Mouse (Mus musculus) embryonic facial prominence, embryonic 14.5 days (tissue): ENCODE data around the gene Gm20388. TPM values are rescaled to one million over a fixed set of nuclear protein-coding genes. Genes with fewer than 3 reads are reported as not detected.

ENCODE experiments used
- ATAC-seq: fragments of 200-750 bp; cut with Nextera tagmentation; 2 replicates; pipeline ENCODE4 v1.8.0; 2017; ENCODE audit warnings: low read depth, moderate number of reproducible peaks, moderate TSS enrichment
- DNase-seq: peaks from one replicate; pipeline ENCODE4 v3.0.0-alpha.2; 2015; ENCODE audit warnings: low spot score
- H3K27ac ChIP-seq: fragments of 300-500 bp; sonication (generic); replicated peaks from 2 replicates; pipeline ENCODE4 v1.5.1; 2014; ENCODE audit warnings: low read depth, mild to moderate bottlenecking, low read length, moderate library complexity
- H3K27me3 ChIP-seq: fragments of 300-500 bp; sonication (generic); replicated peaks from 2 replicates; pipeline ENCODE4 v1.6.1; 2014; ENCODE audit warnings: low read length; ENCODE audit not compliant: control insufficient read depth, insufficient read depth
- H3K36me3 ChIP-seq: fragments of 300-500 bp; sonication (generic); 2 replicates; pipeline ENCODE4 v1.6.1; 2014; ENCODE audit warnings: low read length, mixed read lengths; ENCODE audit not compliant: control insufficient read depth, insufficient read depth
- H3K4me1 ChIP-seq: fragments of 300-500 bp; sonication (generic); 2 replicates; pipeline ENCODE4 v1.6.1; 2014; ENCODE audit warnings: antibody characterized with exemption, low read length; ENCODE audit not compliant: control insufficient read depth, insufficient read depth
- H3K4me2 ChIP-seq: fragments of 300-500 bp; sonication (generic); 2 replicates; pipeline ENCODE4 v1.6.1; 2014; ENCODE audit warnings: low read depth, mild to moderate bottlenecking, low read length, moderate library complexity, mixed read lengths
- H3K4me3 ChIP-seq: fragments of 300-500 bp; sonication (generic); 2 replicates; pipeline ENCODE4 v1.5.1; 2014; ENCODE audit warnings: low read depth, mild to moderate bottlenecking, low read length
- H3K9ac ChIP-seq: fragments of 300-500 bp; sonication (generic); 2 replicates; pipeline ENCODE4 v1.6.1; 2014; ENCODE audit warnings: low read depth, mild to moderate bottlenecking, low read length, moderate library complexity, mixed read lengths
- H3K9me3 ChIP-seq: fragments of 300-500 bp; sonication (generic); 2 replicates; pipeline ENCODE4 v1.6.1; 2016; ENCODE audit warnings: low read length; ENCODE audit not compliant: control insufficient read depth
- WGBS: fragments of 180-500 bp; shearing (Covaris S2); extraction: QIAGEN DNeasy Blood & Tissue Kit; methylation state at CpG from one replicate; pipeline ENCODE4 v1.1.7; 2014; 5-methylcytosine and 5-hydroxymethylcytosine counted together
- polyA plus RNA-seq: library from polyadenylated mRNA; unstranded; fragments of >200 nt; fragmentation: Nextera tagmentation; extraction: Ambion mirVana; gene quantifications from 2 replicates; pipeline ENCODE4 v1.2.1, GENCODE M21; 2014

Gm20388 gene
- polyA plus RNA-seq, 1 experiment from 2014 or later, result not detected

DNA sequence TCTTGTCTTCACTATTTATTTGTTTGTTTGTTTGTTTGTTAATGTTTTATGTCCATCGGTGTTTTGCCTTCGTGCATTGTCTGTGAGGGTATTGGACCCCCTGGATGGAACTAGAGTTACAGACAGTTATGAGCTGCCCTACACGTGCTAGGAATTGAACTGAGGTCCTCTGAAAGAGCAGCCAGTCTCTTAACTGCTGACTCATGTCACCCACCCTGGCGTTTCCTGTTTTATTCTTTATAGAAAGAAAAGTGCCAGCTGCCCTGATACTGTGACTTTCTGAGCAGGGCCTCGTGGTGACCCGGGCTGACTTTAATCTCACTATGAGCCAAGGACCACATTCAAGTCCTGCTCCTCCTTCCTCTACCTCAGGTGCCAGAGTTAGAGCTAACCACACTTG lies 2504.9 kb downstream of the Gm20388 start:
- no peak overlapping the region for H3K27ac ChIP-seq
- no peaks in the 10 kb centered on the region for H3K9me3 ChIP-seq
- no peak for DNase-seq
- H3K27me3 ChIP-seq, result no peaks in the 10 kb centered on the region
- H3K4me3 ChIP-seq, result no peak overlapping the region
- no peak overlapping the region for H3K9ac ChIP-seq
- H3K36me3 ChIP-seq, result peaks cover 82% of the 10 kb centered on the region
- no peak for ATAC-seq
- no peaks in the 10 kb centered on the region for H3K4me1 ChIP-seq
- no peak overlapping the region for H3K4me2 ChIP-seq
- WGBS, result 94% methylated on average over 6 of the region's 6 CpGs

DNA sequence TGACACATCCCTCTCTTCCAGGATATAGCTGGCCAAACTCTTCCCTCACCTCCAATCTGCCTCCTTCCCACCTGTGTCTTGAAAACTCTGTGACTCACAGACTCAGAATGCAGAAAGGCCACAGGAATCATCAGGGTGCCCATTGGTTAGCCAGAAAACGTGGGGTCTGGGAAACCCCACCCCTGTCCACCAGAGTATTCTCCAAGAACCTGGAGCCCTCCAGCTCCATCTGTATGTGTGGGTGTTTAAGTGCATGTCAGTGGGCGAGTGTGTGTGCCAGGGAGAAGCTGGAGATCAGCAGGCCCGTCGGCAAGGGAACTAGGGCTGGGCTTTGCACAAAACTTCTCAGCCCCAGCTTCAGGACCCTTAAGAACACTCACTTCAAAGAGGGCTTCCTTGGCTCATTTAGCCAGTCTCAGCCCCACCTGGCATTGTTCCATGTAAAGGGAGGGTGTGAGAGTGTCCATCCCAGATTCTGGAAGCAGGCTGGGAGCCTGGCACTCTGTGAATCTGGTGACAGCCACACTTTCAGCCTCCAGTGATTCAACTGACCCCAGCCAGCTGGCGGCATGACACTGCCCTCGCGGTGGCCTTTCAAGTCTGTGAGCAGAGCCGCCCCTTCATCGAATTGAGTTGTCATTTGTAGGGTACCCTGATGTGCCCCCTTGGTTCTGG lies 2509.4 kb downstream of the Gm20388 start:
- no peaks in the 10 kb centered on the region for H3K9me3 ChIP-seq
- H3K9ac ChIP-seq, result no peak overlapping the region
- no peak overlapping the region for H3K4me2 ChIP-seq
- H3K27me3 ChIP-seq, result no peaks in the 10 kb centered on the region
- H3K36me3 ChIP-seq, result peaks cover 38% of the 10 kb centered on the region
- no peak overlapping the region for H3K27ac ChIP-seq
- DNase-seq (no peak), ATAC-seq (no peak)
- no peak overlapping the region for H3K4me3 ChIP-seq
- no peaks in the 10 kb centered on the region for H3K4me1 ChIP-seq
- 78% methylated on average over 9 of the region's 9 CpGs for WGBS

DNA sequence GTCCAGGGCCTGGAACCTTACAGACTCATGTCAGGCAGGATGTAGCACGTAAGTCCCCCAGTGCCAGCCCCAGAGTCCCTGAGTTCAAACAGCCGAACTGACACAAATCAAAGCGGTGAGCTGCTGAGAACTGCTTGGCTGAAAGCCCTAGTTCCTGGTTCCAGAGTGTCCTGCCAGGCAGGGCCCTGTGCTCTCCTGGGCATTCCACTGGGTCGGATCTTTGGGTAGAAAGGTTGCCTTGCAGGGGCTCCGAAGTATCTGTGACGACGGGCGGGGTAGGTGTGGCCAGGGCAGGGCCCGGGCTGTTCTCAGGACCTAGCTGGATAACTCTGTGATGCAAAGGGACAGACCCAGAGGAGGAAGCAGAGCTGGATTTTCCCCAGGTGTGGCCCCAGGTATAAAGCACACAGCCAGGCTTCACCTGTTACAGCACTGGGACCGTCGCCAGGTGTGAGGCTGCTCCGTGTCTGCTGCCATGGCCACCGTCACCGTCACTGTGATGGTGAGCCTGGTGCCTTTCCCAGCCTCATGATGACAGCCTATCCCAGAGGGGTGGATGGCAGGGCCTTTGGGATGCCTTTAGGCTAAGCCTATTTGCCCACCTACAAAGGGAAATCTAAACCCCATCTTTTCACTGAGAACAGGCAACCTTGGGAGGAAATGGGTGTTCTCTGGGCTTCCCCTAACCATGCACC lies 2510.9 kb downstream of the Gm20388 start, which contains the start of gene Il17c:
TSS of gene Il17c (plus strand) at position 645 of the 695 bp plus-strand sequence.
- H3K9ac ChIP-seq, result no peak within 1 kb of the TSS
- no peaks in the 10 kb centered on the region for H3K4me1 ChIP-seq
- no peaks in the 10 kb centered on the region for H3K27me3 ChIP-seq
- peaks cover 28% of the 10 kb centered on the region for H3K36me3 ChIP-seq
- H3K4me3 ChIP-seq, result no peak within 1 kb of the TSS
- H3K9me3 ChIP-seq, result no peaks in the 10 kb centered on the region
- 80% methylated on average over 14 of the region's 14 CpGs for WGBS
- H3K27ac ChIP-seq, result no peak within 1 kb of the TSS
- H3K4me2 ChIP-seq, result no peak within 1 kb of the TSS
- peak; percentile 28 for DNase-seq
- no peak; the same call in 1 of the 2 replicates for ATAC-seq

DNA sequence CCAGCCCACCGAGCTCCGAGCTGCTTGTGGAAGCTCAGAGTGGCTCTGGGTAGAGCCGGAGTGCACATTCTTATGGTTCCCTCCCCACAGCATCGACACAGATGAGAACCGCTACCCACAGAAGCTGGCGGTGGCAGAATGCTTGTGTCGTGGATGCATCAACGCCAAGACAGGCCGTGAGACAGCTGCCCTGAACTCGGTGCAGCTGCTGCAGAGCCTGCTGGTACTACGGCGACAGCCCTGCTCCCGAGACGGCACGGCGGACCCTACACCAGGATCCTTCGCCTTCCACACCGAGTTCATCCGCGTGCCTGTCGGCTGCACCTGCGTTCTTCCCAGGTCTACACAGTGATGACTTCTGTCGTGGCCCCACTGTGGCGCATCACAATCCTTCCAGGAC lies 2512.6 kb downstream of the Gm20388 start:
- 89% methylated on average over 24 of the region's 24 CpGs for WGBS

DNA sequence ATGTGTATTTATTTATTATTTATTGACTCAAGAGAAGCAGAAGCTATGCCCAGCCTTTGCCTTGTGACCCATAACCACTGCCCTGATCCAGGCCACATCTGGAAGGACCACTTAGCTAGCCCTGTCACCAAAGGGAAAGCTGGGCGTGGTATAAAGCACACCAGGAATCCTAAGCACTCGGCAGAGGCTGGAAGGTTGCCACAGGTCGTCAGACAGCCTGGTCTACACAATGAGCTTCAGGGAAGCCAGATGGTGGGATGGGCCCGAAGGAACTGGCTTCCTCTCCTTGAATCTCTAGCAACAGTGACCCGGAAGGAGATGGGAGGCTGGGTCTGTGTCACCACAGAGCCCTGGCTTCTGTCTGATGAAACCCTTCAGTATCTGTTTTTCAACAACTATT lies 2513.0 kb downstream of the Gm20388 start:
- Histone ChIP-seq H3K4me3 (no peak overlapping the region), H3K27ac (no peak overlapping the region), H3K4me1 (no peaks in the 10 kb centered on the region), H3K4me2 (no peak overlapping the region), H3K9ac (no peak overlapping the region), H3K9me3 (no peaks in the 10 kb centered on the region), H3K27me3 (no peaks in the 10 kb centered on the region), H3K36me3 (0 out of 2 replicates have a peak, but pooled peaks cover 9% of the 10 kb centered on the region)
- DNase-seq (peak; percentile 35), ATAC-seq (no peak)
- WGBS, result 44% methylated on average over 4 of the region's 5 CpGs

More for the DNA sequence above, 2512.6 kb downstream of the Gm20388 start:
- Histone ChIP-seq H3K4me2 (no peak overlapping the region), H3K27me3 (no peaks in the 10 kb centered on the region), H3K27ac (no peak overlapping the region), H3K9ac (no peak overlapping the region), H3K9me3 (no peaks in the 10 kb centered on the region), H3K4me3 (no peak overlapping the region), H3K4me1 (no peaks in the 10 kb centered on the region), H3K36me3 (peaks cover 13% of the 10 kb centered on the region; the same call in 1 of the 2 replicates)
- ATAC-seq (no peak), DNase-seq (no peak)

DNA sequence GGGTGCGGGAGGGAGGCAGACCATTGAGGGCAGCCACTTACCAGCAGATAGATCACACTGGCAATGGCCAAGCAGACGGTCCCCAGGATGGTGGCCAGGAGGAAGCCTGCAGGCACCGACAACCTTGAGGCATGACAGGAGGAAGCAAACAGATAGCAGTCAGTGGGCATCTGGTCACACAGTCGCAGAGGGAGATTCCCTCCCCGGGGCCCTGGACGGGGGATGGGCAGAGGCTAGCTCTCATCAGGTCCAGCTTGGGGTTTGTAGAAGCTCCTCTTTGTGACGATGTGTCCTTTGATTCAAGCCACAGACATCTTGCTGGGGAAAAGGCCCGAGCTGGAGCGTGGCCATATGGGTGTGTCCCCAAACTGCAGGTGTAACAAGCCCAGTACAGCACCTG lies 2515.5 kb downstream of the Gm20388 start:
- no peaks in the 10 kb centered on the region for H3K27me3 ChIP-seq
- WGBS, result 83% methylated on average over 9 of the region's 9 CpGs
- no peak for ATAC-seq

DNA sequence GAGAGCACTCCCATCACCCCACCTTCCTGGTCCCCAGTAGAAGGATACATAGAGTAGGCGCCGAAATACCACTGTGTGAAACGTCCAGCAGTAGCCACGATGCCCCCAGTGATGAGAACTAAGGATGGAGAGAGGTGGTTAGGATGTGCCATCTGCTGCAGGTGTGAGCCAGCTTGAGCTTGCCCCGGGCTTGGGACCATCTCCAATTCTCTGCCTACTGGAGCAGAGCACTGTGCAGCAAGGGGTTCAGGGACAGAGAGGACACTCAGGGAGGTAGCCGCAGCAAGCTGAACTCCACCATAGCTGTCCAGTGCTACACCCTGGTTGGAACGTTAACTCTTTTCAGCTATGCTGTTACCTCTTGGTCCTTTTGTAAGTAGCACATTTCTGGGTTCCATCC lies 2517.0 kb downstream of the Gm20388 start:
- Histone ChIP-seq H3K4me2 (no peak overlapping the region), H3K27me3 (no peaks in the 10 kb centered on the region), H3K9ac (no peak overlapping the region), H3K4me1 (peaks cover 7% of the 10 kb centered on the region), H3K27ac (no peak overlapping the region), H3K4me3 (no peak overlapping the region), H3K36me3 (0 out of 2 replicates have a peak, but pooled peaks cover 5% of the 10 kb centered on the region), H3K9me3 (no peaks in the 10 kb centered on the region)
- DNase-seq (no peak), ATAC-seq (no peak)
- 86% methylated on average over 7 of the region's 7 CpGs for WGBS

More for the DNA sequence above, 2515.5 kb downstream of the Gm20388 start:
- no peaks in the 10 kb centered on the region for H3K9me3 ChIP-seq
- H3K36me3 ChIP-seq, result 0 out of 2 replicates have a peak, but pooled peaks cover 5% of the 10 kb centered on the region
- no peak for DNase-seq
- H3K4me3 ChIP-seq, result no peak overlapping the region
- H3K4me1 ChIP-seq, result no peaks in the 10 kb centered on the region
- no peak overlapping the region for H3K4me2 ChIP-seq
- no peak overlapping the region for H3K9ac ChIP-seq
- no peak overlapping the region for H3K27ac ChIP-seq

DNA sequence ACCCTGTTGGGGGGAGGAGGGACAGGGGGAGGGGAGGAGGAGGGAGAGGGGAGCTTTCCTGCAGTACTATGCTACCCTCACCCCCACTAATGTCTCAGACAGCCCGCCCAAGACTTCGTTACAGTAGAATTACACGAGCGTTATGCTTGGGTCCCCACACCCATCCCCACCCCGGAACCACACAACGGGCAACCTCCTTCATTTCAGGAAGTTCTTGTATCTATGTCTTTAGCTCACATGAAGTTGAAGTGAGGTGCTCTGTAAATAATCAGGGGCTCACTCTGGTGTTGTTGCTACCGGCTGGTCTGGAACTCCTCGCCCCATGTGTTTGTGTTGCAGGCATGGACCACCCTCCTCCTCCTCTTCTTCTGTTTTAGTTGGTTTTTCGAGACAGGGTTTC lies 2517.5 kb downstream of the Gm20388 start:
- ATAC-seq (no peak), DNase-seq (no peak)
- 89% methylated on average over 9 of the region's 9 CpGs for WGBS
- 0 out of 2 replicates have a peak, but pooled peaks cover 5% of the 10 kb centered on the region for H3K36me3 ChIP-seq
- no peak overlapping the region for H3K4me2 ChIP-seq
- H3K9me3 ChIP-seq, result no peaks in the 10 kb centered on the region
- no peak overlapping the region for H3K4me3 ChIP-seq
- H3K4me1 ChIP-seq, result peaks cover 7% of the 10 kb centered on the region
- no peak overlapping the region for H3K9ac ChIP-seq
- no peak overlapping the region for H3K27ac ChIP-seq
- H3K27me3 ChIP-seq, result no peaks in the 10 kb centered on the region
